Mouse (Mus musculus) right cerebral cortex, adult 18-20 months (tissue): ENCODE data around the gene Gm8237.
"Not testable (repeated sequence)": the region's sequence is repeated elsewhere in the genome, so short reads cannot be mapped to it uniquely, and the experiment has no call there.

Experiments used
- DNase-seq: peaks from one replicate; pipeline ENCODE4 v3.0.0; 2022; ENCODE audit warnings: mixed read lengths

The Gm8237 gene

GRCm38 (mm10) chr14:5880241-5880640 is at the start of gene Gm8237:
Gene Gm8237 (minus strand): TSS chr14:5880382.
- not testable (repeated sequence) for DNase-seq

GRCm38 (mm10) chr14:5923276-5923675 is 43.1 kb upstream of the Gm8237 start:
- DNase-seq, result not testable (repeated sequence)

GRCm38 (mm10) chr14:5918330-5918942 is 38.3 kb upstream of the Gm8237 start:
- not testable (repeated sequence) for DNase-seq

- not testable (repeated sequence) for DNase-seq
Measured at GRCm38 (mm10) chr14:5913701-5914100, 33.5 kb upstream of the Gm8237 start.

- DNase-seq, result not testable (repeated sequence)
Measured at GRCm38 (mm10) chr14:5879791-5880190, 391 bp downstream of the Gm8237 start.

GRCm38 (mm10) chr14:5879136-5879535 is 1.0 kb downstream of the Gm8237 start:
- DNase-seq, result peak; percentile 49

- not testable (repeated sequence) for DNase-seq
Measured at GRCm38 (mm10) chr14:5855911-5856310, 24.3 kb downstream of the Gm8237 start.

- not testable (repeated sequence) for DNase-seq
Measured at GRCm38 (mm10) chr14:5830229-5830628, 50.0 kb downstream of the Gm8237 start, which contains the start of gene Gm3424. Gene Gm3424 (minus strand): TSS chr14:5830329.

- DNase-seq, result not testable (repeated sequence)
Measured at GRCm38 (mm10) chr14:5812699-5813356, 67.4 kb downstream of the Gm8237 start.
